Mouse (Mus musculus) embryo, embryonic 11 days (tissue): ENCODE measurements around the gene Gas2l3.

ENCODE experiments used
- DNase-seq: peaks from one replicate; pipeline ENCODE4 v3.0.0-alpha.2; 2015

Gas2l3 gene

DNA sequence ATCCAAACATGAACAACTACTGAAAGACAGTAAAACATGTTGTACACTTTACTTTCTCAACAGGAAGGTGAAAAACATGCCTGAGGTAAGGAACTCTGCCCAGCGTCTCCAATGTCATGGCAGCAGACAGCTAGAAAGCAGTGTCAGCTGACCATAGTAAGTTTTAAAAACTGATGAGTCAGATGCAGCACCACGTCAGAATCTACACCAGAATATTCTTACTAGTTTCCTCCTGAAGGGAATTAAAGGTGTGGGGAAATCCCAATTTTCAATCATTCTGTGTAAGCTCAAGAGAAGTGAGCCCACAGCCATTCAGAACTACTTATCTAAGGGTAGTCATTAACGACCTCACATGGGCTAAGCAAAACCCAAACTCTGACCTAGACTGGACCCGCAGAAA lies 1.1 kb downstream of the Gas2l3 start:
- DNase-seq: no peak

DNA sequence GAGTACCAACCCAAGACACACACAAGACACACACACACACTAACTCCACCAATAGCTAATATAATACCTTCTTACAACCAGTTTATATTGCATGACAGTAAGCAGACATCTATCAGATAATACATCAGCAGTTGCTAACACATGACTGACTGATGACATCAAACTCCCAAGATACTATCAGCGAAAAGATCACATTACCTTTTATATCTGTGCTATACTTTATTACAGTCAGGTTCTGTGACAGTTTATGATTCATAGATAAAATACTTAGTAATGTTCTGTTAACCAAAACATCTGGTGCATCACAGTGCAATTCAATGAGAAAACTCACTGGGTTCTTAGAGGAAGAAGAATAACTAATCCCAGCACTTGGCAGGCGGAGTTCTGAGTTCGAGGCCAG lies 1.8 kb downstream of the Gas2l3 start:
- no peak for DNase-seq

DNA sequence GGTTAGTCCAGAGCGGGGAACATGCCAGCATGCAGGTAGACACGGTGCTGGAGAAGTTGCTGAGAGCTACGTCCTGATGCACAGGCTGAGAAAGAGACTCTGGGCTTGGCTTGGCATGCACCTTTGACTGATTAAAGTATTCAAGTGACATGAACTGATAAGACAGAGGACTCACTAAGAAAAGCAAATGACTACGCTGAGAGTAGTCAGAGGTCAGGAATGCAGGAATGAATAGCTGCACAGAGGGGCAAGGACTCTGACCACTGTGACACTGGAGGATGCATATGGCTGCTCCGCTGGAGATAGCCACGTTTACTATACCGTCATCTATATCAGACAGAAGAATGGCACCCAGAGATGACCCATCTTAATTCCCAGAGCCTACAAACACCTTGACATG lies 4.4 kb downstream of the Gas2l3 start:
- no peak for DNase-seq

GRCm38 (mm10) chr10:89437996-89438395 lies 5.8 kb downstream of the Gas2l3 start:
- no peak for DNase-seq

- DNase-seq: no peak
Observed at GRCm38 (mm10) chr10:89437472-89437871, 6.3 kb downstream of the Gas2l3 start.

DNA sequence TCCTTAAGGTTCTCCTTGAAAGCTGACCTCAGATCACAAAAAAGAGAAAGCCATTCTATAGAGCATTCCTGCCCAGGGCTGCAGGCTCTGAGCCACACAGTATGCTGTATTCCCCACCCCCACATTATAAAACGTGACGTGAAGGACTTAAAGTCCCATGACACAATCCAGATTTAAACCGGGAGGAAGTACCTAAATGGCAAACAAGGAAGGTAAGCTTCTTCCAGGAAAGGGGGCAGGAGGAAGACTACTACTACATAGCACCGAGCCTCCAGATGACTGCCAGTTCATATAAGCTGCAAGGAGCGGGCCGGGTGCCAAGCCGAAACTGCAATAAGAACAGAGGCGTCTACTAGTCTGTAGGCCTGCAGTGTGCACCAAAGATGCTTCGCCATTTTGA lies 7.8 kb downstream of the Gas2l3 start:
- no peak for DNase-seq

DNA sequence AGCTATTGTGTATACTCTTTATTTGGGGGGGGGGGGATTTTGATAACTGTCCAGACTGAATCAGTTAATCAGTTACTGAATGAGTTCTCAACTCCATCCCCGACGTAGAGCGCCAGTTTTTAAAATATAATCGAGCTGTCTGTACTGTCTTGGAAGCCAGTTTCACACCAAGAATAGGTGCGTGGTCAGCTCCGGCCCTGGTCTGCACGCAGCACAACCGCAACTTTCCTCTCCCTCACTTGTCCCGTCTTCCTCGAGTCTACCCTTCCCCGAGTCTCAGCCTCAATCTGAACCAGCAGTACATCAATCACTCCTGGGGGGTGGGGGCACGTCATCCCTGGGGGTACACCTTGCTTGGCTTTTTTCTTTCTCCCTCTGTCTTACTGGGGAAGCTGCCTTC lies 8.4 kb downstream of the Gas2l3 start:
- DNase-seq: no peak

DNA sequence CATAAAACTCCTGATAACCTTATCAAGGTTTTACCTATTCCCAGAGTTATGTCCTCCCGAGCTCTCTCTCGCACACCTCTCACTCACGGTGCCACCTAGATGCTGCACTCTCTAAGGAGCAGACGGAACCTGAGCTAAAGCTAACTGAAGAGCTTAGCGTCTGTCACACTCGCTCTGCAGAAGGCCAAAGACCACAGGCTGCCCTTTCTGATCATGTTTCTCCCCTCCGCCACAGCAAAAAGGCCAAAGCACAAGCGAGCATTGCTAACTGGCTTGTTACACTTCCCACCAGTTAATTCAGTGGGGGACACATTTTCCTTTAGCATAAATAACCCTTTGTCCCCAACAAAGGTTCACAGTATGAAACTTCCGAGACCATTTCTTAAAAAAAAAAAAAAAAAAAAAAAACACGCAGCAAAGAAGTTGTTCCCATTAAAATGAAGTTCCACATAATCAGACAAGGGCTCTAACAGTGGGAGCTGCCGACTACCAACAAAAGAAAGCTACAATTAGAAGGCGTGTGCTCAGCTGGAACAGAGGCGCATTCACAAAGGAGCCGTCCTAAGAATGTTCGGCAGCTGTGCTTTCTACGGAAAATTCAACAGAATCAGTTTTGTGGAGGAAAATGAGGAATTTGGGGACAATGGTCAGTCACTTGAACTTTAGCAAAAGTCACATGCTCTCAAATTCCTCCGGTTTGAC lies 9.1 kb downstream of the Gas2l3 start:
- DNase-seq: peak; percentile 65

DNA sequence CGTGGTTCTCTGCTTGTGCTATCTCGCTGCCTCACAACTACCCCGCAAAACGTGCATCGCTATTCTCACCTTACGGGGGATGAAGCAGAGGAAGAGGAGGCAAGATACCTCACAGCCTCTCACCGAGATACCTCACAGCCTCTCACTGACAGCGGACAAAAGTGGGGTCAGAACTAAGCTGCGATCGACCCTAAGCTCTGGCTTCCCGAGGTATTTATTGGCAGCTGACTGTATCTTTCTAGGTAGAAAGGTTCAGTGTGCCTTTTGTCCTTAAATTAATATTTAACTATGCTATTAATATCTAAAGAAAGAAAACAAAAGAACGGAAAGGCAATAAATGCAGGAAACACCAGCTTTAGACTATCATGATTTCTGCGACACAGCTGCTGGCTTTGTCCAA lies 11.0 kb downstream of the Gas2l3 start:
- no peak for DNase-seq

DNA sequence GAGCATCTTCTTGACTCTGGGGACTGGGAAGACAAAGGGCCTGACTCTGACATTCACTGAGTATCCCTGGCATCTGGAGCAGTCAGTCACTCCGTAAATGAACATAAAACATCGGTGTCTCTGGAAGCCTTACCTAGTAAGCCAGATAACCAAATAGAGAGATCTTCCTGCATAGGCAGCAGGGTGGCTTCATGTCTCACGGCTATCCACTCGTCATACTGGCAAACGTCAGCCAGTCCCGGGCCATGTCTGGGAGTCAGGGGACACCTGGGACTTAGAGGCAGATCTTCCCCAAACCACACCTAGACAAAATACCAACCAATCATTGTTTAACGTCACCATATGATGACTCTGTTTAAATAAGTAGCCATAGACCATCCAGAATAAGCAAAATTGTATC lies 13.0 kb downstream of the Gas2l3 start:
- DNase-seq: no peak

GRCm38 (mm10) chr10:89424800-89425393 lies 18.9 kb downstream of the Gas2l3 start:
- no peak for DNase-seq

GRCm38 (mm10) chr10:89424217-89424616 lies 19.6 kb downstream of the Gas2l3 start:
- DNase-seq: no peak

- DNase-seq: no peak
Observed at GRCm38 (mm10) chr10:89423164-89423778, 20.5 kb downstream of the Gas2l3 start.

- no peak for DNase-seq
Observed at GRCm38 (mm10) chr10:89422504-89423158, 21.1 kb downstream of the Gas2l3 start.

DNA sequence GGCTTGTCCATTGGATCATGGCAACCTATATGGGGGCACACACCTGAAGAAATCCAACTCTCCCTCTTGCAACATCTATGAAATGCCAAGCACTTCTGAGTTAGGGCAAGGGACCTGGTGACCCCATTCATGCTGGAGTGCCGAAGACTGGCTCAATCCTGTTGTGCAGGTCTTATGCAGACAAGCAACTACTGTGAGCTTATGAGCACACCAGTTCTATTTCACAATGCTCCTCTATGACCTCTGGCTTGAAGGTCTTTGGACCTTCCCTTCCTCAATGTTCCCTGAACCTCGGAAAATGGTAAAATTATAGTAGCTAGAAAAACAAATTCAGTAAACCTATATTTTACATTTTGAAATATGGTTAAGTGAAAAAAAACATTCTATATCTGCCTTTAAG lies 25.8 kb downstream of the Gas2l3 start:
- DNase-seq: no peak

- DNase-seq: no peak
Observed at GRCm38 (mm10) chr10:89415478-89415877, 28.3 kb downstream of the Gas2l3 start.

GRCm38 (mm10) chr10:89407551-89407950 lies 36.2 kb downstream of the Gas2l3 start:
- DNase-seq: no peak

DNA sequence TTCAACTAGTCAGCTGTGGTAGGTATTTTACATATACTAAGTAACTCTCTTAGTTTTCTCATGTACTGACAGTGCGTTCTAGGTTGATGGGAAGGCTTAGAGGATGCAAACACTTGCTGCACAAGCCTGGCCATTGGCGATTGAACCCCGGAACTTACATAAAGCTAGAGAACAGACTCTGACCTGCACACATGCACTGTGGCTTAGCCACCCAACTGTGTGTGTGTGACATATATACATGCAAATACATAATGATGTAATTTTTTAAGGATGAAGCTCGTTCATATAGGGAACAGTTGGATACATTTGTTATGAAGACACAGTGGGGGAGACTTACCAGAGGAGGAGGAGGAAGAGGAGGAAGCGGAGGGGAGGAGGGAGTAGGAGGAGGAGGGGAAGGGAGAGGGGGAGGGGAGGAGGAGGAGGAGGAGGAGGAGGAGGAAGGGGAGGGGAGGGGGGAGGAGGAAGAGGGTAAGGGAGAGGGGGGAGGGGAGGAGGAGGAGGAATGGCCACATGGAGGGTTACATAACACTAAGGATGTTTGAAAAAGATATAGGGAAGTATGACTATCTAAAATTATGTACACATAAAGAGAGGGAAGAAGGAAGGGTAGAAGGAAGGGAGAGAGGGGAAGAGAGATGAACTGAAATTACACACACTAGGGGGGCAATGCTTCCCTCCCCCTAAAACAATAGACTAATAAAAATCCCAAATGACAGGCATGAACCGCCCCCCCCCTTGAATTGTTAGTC lies 36.9 kb downstream of the Gas2l3 start:
- no peak for DNase-seq

DNA sequence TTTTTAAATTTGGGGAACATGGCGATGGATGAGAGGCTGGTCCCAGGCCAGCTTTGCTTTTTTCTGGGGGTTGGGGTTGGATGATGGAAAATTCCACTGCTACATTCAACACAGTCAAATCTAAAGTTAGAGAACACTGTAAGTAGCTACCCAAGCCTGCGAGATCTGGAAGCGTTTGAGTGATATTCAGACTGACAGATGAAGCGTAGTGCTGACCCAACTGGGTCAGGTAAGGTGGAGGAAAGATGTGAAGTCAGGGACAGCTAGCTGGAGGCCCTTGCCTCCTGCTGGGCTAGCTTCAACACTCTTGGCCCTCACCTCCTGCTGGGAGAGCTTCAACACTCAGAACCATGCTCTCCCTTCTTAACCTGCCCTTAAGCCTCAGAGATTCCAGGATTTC lies 38.8 kb downstream of the Gas2l3 start:
- no peak for DNase-seq

DNA sequence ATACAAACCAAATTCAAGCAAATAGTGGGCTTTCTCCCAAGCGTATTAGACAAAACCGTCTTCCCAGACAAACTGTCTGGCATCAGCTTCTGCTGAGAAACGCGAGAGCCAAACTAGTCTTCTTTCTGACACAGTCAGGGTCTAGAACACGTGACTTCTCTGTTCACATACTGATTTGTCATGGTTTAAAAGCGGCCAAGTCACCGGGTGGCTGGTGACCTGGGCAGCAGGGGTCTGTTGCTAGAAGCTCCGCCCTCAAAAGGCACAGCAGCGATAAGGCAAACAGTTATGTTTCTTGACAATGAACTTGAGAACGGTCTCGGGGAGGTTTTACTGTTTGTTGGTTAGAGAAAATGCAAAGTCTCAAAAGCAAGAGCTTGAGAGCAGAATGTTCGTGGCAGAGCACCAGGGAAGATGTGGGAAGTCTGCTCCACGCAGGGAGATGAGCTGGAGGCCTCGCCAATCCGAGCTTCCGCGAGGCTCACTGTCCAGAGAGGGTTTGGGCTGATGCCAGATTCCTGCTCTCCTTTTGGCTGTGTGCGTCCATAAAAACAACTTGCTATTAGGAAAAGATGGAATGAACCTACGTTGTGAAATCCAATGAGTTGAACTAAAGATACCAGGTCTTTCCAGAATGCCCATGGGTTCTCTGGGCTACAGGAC lies 43.0 kb downstream of the Gas2l3 start:
- DNase-seq: no peak

DNA sequence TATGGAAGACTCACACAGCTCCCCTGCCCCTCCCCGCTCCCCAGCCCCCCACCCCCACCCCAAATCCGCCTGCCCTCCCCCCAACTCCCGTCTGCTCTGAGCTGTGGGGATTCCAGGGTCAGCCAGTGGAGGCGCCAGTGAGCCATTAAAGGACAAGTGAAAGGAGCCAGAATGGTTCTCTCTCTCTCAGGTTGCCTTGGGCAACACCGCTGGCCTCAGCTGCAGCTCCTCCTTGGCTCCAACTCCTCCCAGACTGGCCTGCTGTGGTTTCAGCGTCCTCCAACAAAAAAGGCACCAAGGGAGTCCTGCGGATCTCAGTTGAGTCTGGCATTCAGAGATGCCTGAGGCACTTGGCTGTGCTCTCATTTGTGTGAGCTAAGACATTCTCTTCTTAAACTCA lies 47.9 kb downstream of the Gas2l3 start:
- peak; percentile 74 for DNase-seq

- no peak for DNase-seq
Observed at GRCm38 (mm10) chr10:89395321-89395720, 48.4 kb downstream of the Gas2l3 start.

DNA sequence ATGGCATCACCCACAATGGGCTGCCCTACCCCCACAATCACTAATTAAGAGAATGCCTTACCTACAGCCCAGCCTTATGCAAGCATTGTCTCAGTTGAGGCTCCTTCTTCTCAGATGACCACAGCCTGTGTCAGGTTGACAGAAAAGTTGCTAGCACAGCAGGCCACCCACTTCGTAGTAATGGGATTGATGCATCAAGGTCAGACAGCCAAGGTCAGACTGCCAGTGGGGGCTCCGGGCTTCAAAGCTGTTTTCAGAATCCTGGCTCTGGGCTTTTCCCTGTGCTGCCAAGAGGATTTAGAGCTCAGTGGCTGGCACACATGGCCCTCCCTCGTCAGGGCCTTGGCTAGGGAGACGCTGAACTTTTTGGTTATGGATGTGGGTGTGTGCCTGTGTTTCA lies 51.1 kb downstream of the Gas2l3 start:
- peak; percentile 7 for DNase-seq
